Mouse (Mus musculus) stomach, embryonic 16.5 days (tissue): Measurements from ENCODE around the gene Slc18a3. TPM values are rescaled to one million over a fixed set of nuclear protein-coding genes. Genes with fewer than 3 reads are reported as not detected.

Experiments used
- ATAC-seq: fragments of 200-750 bp; cut with Nextera tagmentation; 2 replicates; pipeline ENCODE4 v1.8.0; 2017; ENCODE audit warnings: moderate number of reproducible peaks, moderate TSS enrichment; ENCODE audit not compliant: insufficient read depth, low FRiP score
- H3K27ac ChIP-seq: fragments of 300-500 bp; sonication (generic); 2 replicates; pipeline ENCODE4 v1.5.1; 2014; ENCODE audit warnings: low read length
- H3K27me3 ChIP-seq: fragments of 300-500 bp; sonication (generic); 2 replicates; pipeline ENCODE4 v1.6.1; 2014; ENCODE audit warnings: low read length, control low read depth, mixed read lengths; ENCODE audit not compliant: control insufficient read depth, insufficient read depth
- H3K36me3 ChIP-seq: fragments of 300-500 bp; sonication (generic); 2 replicates; pipeline ENCODE4 v1.6.1; 2014; ENCODE audit warnings: low read length; ENCODE audit not compliant: control insufficient read depth, insufficient read depth
- H3K4me1 ChIP-seq: fragments of 300-500 bp; sonication (generic); 2 replicates; pipeline ENCODE4 v1.6.1; 2014; ENCODE audit warnings: low read length, control low read depth, mixed read lengths; ENCODE audit not compliant: control insufficient read depth, insufficient read depth
- H3K4me2 ChIP-seq: fragments of 300-500 bp; sonication (generic); 2 replicates; pipeline ENCODE4 v1.6.1; 2014; ENCODE audit warnings: low read depth, low read length, mixed read lengths
- H3K4me3 ChIP-seq: fragments of 300-500 bp; sonication (generic); replicated peaks from 2 replicates; pipeline ENCODE4 v1.5.1; 2014; ENCODE audit warnings: mild to moderate bottlenecking, low read length
- H3K9ac ChIP-seq: fragments of 300-500 bp; sonication (generic); 2 replicates; pipeline ENCODE4 v1.6.1; 2014; ENCODE audit warnings: low read length
- H3K9me3 ChIP-seq: fragments of 300-500 bp; sonication (generic); replicated peaks from 2 replicates; pipeline ENCODE4 v1.6.1; 2016; ENCODE audit warnings: low read length, control low read depth; ENCODE audit not compliant: control insufficient read depth
- WGBS: fragments of 180-500 bp; shearing (Covaris S2); extraction: QIAGEN DNeasy Blood & Tissue Kit; methylation state at CpG from one replicate; pipeline ENCODE4 v1.1.7; 2014; 5-methylcytosine and 5-hydroxymethylcytosine counted together
- polyA plus RNA-seq: library from polyadenylated mRNA; unstranded; fragments of >200 nt; fragmentation: Nextera tagmentation; extraction: Ambion mirVana; gene quantifications from 2 replicates; pipeline ENCODE4 v1.2.1, GENCODE M21; 2015

Gene Slc18a3
- polyA plus RNA-seq, 1 experiment from 2014 or later = 4.8 TPM

GRCm38 (mm10) chr14:32465889-32466288 lies 1.2 kb upstream of the Slc18a3 start, which contains the start of gene Chat:
TSS of gene Chat (minus strand) at chr14:32465989.
- Histone ChIP-seq H3K4me3 (peak within 1 kb of the TSS; percentile 29), H3K27me3 (peaks cover 64% of the 10 kb centered on the region), H3K9me3 (no peaks in the 10 kb centered on the region), H3K9ac (no peak within 1 kb of the TSS), H3K36me3 (no peaks in the 10 kb centered on the region), H3K4me2 (peak within 1 kb of the TSS; percentile 52), H3K4me1 (peaks cover 11% of the 10 kb centered on the region; the same call in 1 of the 2 replicates), H3K27ac (no peak within 1 kb of the TSS)
- no peak for ATAC-seq
- WGBS = 14% methylated on average over 13 of the region's 13 CpGs

GRCm38 (mm10) chr14:32465506-32465870 lies 838 bp upstream of the Slc18a3 start:
- Histone ChIP-seq H3K27ac (no peak overlapping the region), H3K4me3 (peak overlapping the region; percentile 29), H3K4me1 (peaks cover 11% of the 10 kb centered on the region; the same call in 1 of the 2 replicates), H3K36me3 (no peaks in the 10 kb centered on the region), H3K9ac (no peak overlapping the region), H3K27me3 (peaks cover 68% of the 10 kb centered on the region), H3K4me2 (peak overlapping the region; percentile 52; the same call in 1 of the 2 replicates), H3K9me3 (no peaks in the 10 kb centered on the region)
- ATAC-seq = no peak
- 2% methylated on average over 7 of the region's 11 CpGs for WGBS

GRCm38 (mm10) chr14:32463211-32464040 lies 1.2 kb downstream of the Slc18a3 start:
- no peaks in the 10 kb centered on the region for H3K36me3 ChIP-seq
- H3K9me3 ChIP-seq = no peaks in the 10 kb centered on the region
- H3K27ac ChIP-seq = no peak overlapping the region
- peaks cover 11% of the 10 kb centered on the region; the same call in 1 of the 2 replicates for H3K4me1 ChIP-seq
- no peak for ATAC-seq
- H3K4me3 ChIP-seq = peak overlapping the region; percentile 29
- H3K27me3 ChIP-seq = peaks cover 81% of the 10 kb centered on the region
- H3K9ac ChIP-seq = no peak overlapping the region
- 4% methylated on average over 74 of the region's 74 CpGs for WGBS
- H3K4me2 ChIP-seq = peak overlapping the region; percentile 52; the same call in 1 of the 2 replicates

GRCm38 (mm10) chr14:32452552-32452951 lies 12.1 kb downstream of the Slc18a3 start:
- no peaks in the 10 kb centered on the region for H3K36me3 ChIP-seq
- 7% methylated on average over 4 of the region's 4 CpGs for WGBS
- H3K9me3 ChIP-seq = no peaks in the 10 kb centered on the region
- no peak overlapping the region for H3K27ac ChIP-seq
- no peak overlapping the region for H3K4me2 ChIP-seq
- H3K9ac ChIP-seq = no peak overlapping the region
- no peaks in the 10 kb centered on the region for H3K4me1 ChIP-seq
- no peaks in the 10 kb centered on the region for H3K27me3 ChIP-seq
- ATAC-seq = no peak
- no peak overlapping the region for H3K4me3 ChIP-seq

- Histone ChIP-seq H3K4me3 (no peak overlapping the region), H3K9me3 (no peaks in the 10 kb centered on the region), H3K4me1 (no peaks in the 10 kb centered on the region; the same call in 1 of the 2 replicates), H3K4me2 (no peak overlapping the region), H3K36me3 (no peaks in the 10 kb centered on the region), H3K27ac (no peak overlapping the region), H3K27me3 (no peaks in the 10 kb centered on the region), H3K9ac (no peak overlapping the region)
- WGBS = 62% methylated on average over 6 of the region's 6 CpGs
- no peak for ATAC-seq
These were observed 17.7 kb downstream of the Slc18a3 start for GRCm38 (mm10) chr14:32446989-32447388.

GRCm38 (mm10) chr14:32443446-32443845 lies 21.2 kb downstream of the Slc18a3 start:
- 49% methylated on average over 8 of the region's 8 CpGs for WGBS
- ATAC-seq = no peak
- no peak overlapping the region for H3K27ac ChIP-seq
- no peaks in the 10 kb centered on the region for H3K27me3 ChIP-seq
- H3K4me1 ChIP-seq = peaks cover 4% of the 10 kb centered on the region
- no peaks in the 10 kb centered on the region for H3K9me3 ChIP-seq
- H3K9ac ChIP-seq = no peak overlapping the region
- H3K4me2 ChIP-seq = no peak overlapping the region
- no peak overlapping the region for H3K4me3 ChIP-seq
- no peaks in the 10 kb centered on the region for H3K36me3 ChIP-seq

- Histone ChIP-seq H3K4me3 (no peak overlapping the region), H3K27me3 (no peaks in the 10 kb centered on the region), H3K4me1 (peaks cover 10% of the 10 kb centered on the region), H3K36me3 (no peaks in the 10 kb centered on the region), H3K4me2 (no peak overlapping the region), H3K27ac (peak overlapping the region; percentile 74), H3K9ac (no peak overlapping the region), H3K9me3 (no peaks in the 10 kb centered on the region)
- peak; percentile 82 for ATAC-seq
- WGBS = 12% methylated on average over 3 of the region's 3 CpGs
These were observed 24.9 kb downstream of the Slc18a3 start for GRCm38 (mm10) chr14:32439744-32440143.

GRCm38 (mm10) chr14:32439316-32439715 lies 25.3 kb downstream of the Slc18a3 start:
- Histone ChIP-seq H3K4me3 (no peak overlapping the region), H3K27me3 (no peaks in the 10 kb centered on the region), H3K27ac (peak overlapping the region; percentile 73; the same call in 1 of the 2 replicates), H3K4me2 (no peak overlapping the region), H3K4me1 (peaks cover 10% of the 10 kb centered on the region), H3K9me3 (no peaks in the 10 kb centered on the region), H3K9ac (no peak overlapping the region), H3K36me3 (no peaks in the 10 kb centered on the region)
- no peak for ATAC-seq
- 33% methylated on average over 5 of the region's 5 CpGs for WGBS

- H3K9ac ChIP-seq = no peak overlapping the region
- 30% methylated on average over 5 of the region's 5 CpGs for WGBS
- peak; percentile 47; the same call in 1 of the 2 replicates for ATAC-seq
- no peaks in the 10 kb centered on the region for H3K9me3 ChIP-seq
- no peak overlapping the region for H3K27ac ChIP-seq
- no peaks in the 10 kb centered on the region for H3K27me3 ChIP-seq
- H3K4me1 ChIP-seq = peaks cover 10% of the 10 kb centered on the region; the same call in 1 of the 2 replicates
- H3K4me2 ChIP-seq = no peak overlapping the region
- no peak overlapping the region for H3K4me3 ChIP-seq
- H3K36me3 ChIP-seq = no peaks in the 10 kb centered on the region
These were observed 27.3 kb downstream of the Slc18a3 start for GRCm38 (mm10) chr14:32437352-32437793.
